In the genomic region with DNA sequence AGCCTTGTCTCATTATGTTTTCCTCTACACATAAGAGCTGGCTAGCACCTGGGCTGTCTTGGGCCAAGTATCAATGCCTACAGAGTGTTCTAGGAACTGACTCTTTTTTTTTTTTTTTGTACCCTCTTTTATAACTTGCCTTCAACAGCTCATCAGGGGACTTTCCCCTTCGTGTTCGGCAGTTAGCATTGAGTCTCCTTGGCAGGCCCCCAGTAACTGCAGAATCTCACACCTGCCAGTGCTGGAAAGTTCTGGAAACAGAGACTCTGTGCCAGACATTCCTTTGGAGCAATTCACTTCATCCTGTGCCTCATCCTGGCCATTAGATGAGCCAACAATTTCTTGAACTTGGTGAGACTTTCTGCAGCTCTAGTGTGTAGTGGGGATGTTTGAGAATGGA, we compare ENCODE assay signal across 8 mouse cellular contexts.
DNase-seq lines count a peak whose midpoint lies in the region; ATAC-seq and TF ChIP-seq lines count a peak whose summit lies in the region.

No protein-coding gene starts in this region.

- H3K27me3 ChIP-seq in kidney, adult 2 months (replicated peaks; ENCODE audit: control insufficient read depth, insufficient read depth, low read length), result no peaks in the 10 kb centered on the region
- no peaks in the 10 kb centered on the region for H3K27me3 ChIP-seq in kidney, embryonic 14.5 days (ENCODE audit: control insufficient read depth, insufficient read depth, low read length)
- no peaks in the 10 kb centered on the region for H3K27me3 ChIP-seq in heart, embryonic 14.5 days (ENCODE audit: control insufficient read depth, insufficient read depth, low read length)

- no peak for TF ChIP-seq POLR2A in kidney, adult 2 months (IDR thresholded peaks at IDR 0.05; ENCODE audit: low read depth, low read length)

- no peaks in the 10 kb centered on the region for H3K36me3 ChIP-seq in kidney, adult 2 months (ENCODE audit: control insufficient read depth, insufficient read depth, low read length)
- no peaks in the 10 kb centered on the region for H3K36me3 ChIP-seq in kidney, embryonic 14.5 days (ENCODE audit: control insufficient read depth, insufficient read depth, low read length)
- no peaks in the 10 kb centered on the region for H3K36me3 ChIP-seq in heart, embryonic 14.5 days (ENCODE audit: control insufficient read depth, insufficient read depth, low read length)

- no peak overlapping the region for H3K9ac ChIP-seq in kidney, embryonic 14.5 days (ENCODE audit: low read depth, low read length)
- no peak overlapping the region for H3K9ac ChIP-seq in heart, embryonic 14.5 days (ENCODE audit: low read length)

- TF ChIP-seq CTCF in kidney, adult 2 months (conservative IDR thresholded peaks at IDR 0.05; ENCODE audit: insufficient read depth, insufficient read length, low read depth, low read length), result no peak

- no peak for ATAC-seq in kidney, embryonic 14.5 days (ENCODE audit: low FRiP score, low TSS enrichment)
- ATAC-seq in heart, embryonic 14.5 days (ENCODE audit: insufficient number of reproducible peaks, insufficient read depth, low FRiP score, low read depth), result peak; percentile 70

- peak; percentile 21 for DNase-seq in kidney, adult 2 months
- DNase-seq in fibroblast of lung, adult 2 months (ENCODE audit: low read depth), result peak; percentile 88
- DNase-seq in lung, postnatal 4 days, result peak; percentile 61 to 83
- no peak for DNase-seq in spleen, adult 18-20 months
- no peak for DNase-seq in cerebellum, postnatal 14 days
- no peak for DNase-seq in liver

- WGBS in kidney, adult 2 months, result 31% methylated on average over 2 of the region's 2 CpGs
- WGBS in kidney, embryonic 14.5 days, result 52% methylated on average over 2 of the region's 2 CpGs
- 4% methylated on average over 2 of the region's 2 CpGs for WGBS in heart, embryonic 14.5 days

- H3K4me3 ChIP-seq in kidney, adult 2 months (ENCODE audit: insufficient read depth, low read depth, low read length), result no peak overlapping the region
- H3K4me3 ChIP-seq in kidney, embryonic 14.5 days (ENCODE audit: low read length), result no peak overlapping the region
- H3K4me3 ChIP-seq in heart, embryonic 14.5 days (ENCODE audit: control insufficient read depth in 1 of 2, insufficient read depth in 1 of 2, low read depth in 1 of 2, low read length in 2 of 2), result no peak overlapping the region

- H3K4me1 ChIP-seq in kidney, adult 2 months (ENCODE audit: control insufficient read depth, insufficient read depth, low read length), result no peaks in the 10 kb centered on the region
- no peaks in the 10 kb centered on the region for H3K4me1 ChIP-seq in kidney, embryonic 14.5 days (ENCODE audit: control insufficient read depth, insufficient read depth, low read length)
- H3K4me1 ChIP-seq in heart, embryonic 14.5 days (ENCODE audit: control insufficient read depth in 2 of 2, insufficient read depth in 2 of 2, low read length in 2 of 2), result peaks cover 25 to 29% of the 10 kb centered on the region in 2 experiments

- H3K9me3 ChIP-seq in kidney, embryonic 14.5 days (ENCODE audit: control insufficient read depth, low read length), result no peaks in the 10 kb centered on the region
- no peaks in the 10 kb centered on the region for H3K9me3 ChIP-seq in heart, embryonic 14.5 days (ENCODE audit: control insufficient read depth, low read length)

- H3K4me2 ChIP-seq in kidney, embryonic 14.5 days (replicated peaks; ENCODE audit: low read depth, low read length), result no peak overlapping the region
- H3K4me2 ChIP-seq in heart, embryonic 14.5 days (ENCODE audit: low read length), result 0 out of 2 replicates have a peak overlapping the region, but pooled peaks have one; percentile 21

- no peak overlapping the region for H3K27ac ChIP-seq in kidney, adult 2 months (ENCODE audit: insufficient read depth, low read depth, low read length)
- no peak overlapping the region for H3K27ac ChIP-seq in kidney, embryonic 14.5 days (ENCODE audit: low read depth, low read length)
- H3K27ac ChIP-seq in heart, embryonic 14.5 days (replicated peaks in 1 of 2; ENCODE audit: control insufficient read depth in 1 of 2, insufficient read depth in 1 of 2, low read depth in 2 of 2, low read length in 2 of 2), result peak overlapping the region; percentile 73 to 85

Comparison
In these comparisons a context has a peak if more than half of its experiments do, and no peak if none do; other contexts are left out.
1. DNase-seq: peak in kidney, adult 2 months (single experiment), fibroblast of lung, adult 2 months (single experiment) and lung, postnatal 4 days (2 of 2); none in spleen, adult 18-20 months (0 of 2), cerebellum, postnatal 14 days (0 of 2) and liver (single experiment).
2. H3K27ac ChIP-seq: peak in heart, embryonic 14.5 days (2 of 2); none in kidney, adult 2 months (single experiment) and kidney, embryonic 14.5 days (single experiment).